ENCODE assay signal across 8 mouse cellular contexts in genomic region chr6:122811771-122812600, GRCm38 (mm10). TPM values are rescaled to one million over a fixed set of nuclear protein-coding genes. Genes with fewer than 3 reads are reported as not detected.
DNase-seq lines count a peak whose midpoint lies in the region; ATAC-seq and TF ChIP-seq lines count a peak whose summit lies in the region.

No protein-coding gene starts in this region.

- H3K4me1 ChIP-seq in testis, adult 2 months (ENCODE audit: control insufficient read depth, insufficient read depth, low read length) = peaks cover 6% of the 10 kb centered on the region
- H3K4me1 ChIP-seq in heart, embryonic 10.5 days = peaks cover 7% of the 10 kb centered on the region
- peaks cover 10% of the 10 kb centered on the region for H3K4me1 ChIP-seq in kidney, embryonic 16.5 days (ENCODE audit: insufficient read depth, low read length)

- H3K4me3 ChIP-seq in testis, adult 2 months (ENCODE audit: control insufficient read depth, low read depth, low read length) = no peak overlapping the region; the same call in 1 of the 2 replicates
- peak overlapping the region; percentile 81 for H3K4me3 ChIP-seq in heart, embryonic 10.5 days
- peak overlapping the region; percentile 63 for H3K4me3 ChIP-seq in kidney, embryonic 16.5 days (ENCODE audit: low read length)

- peak; percentile 46; the same call in 1 of the 2 replicates for ATAC-seq in kidney, embryonic 16.5 days (ENCODE audit: low FRiP score, low TSS enrichment)

- H3K4me2 ChIP-seq in kidney, embryonic 16.5 days (replicated peaks; ENCODE audit: low read depth, low read length) = peak overlapping the region; percentile 57

- DNase-seq in testis, postnatal 10 days (ENCODE audit: low spot score) = no peak
- DNase-seq in cerebellum, postnatal 25 days = peak; percentile 54 to 62
- DNase-seq in heart, embryonic 10.5 days (ENCODE audit: low spot score) = peak; percentile 89
- DNase-seq in lung, postnatal 4 days = peak; percentile 47 to 64
- peak; percentile 32 for DNase-seq in skeletal muscle tissue, adult 2 months (ENCODE audit: low read depth, low spot score)
- DNase-seq in ovary, postnatal 10 days (ENCODE audit: low spot score) = no peak

- H3K27me3 ChIP-seq in testis, adult 2 months (ENCODE audit: control insufficient read depth, insufficient read depth, low read length) = no peaks in the 10 kb centered on the region
- no peaks in the 10 kb centered on the region for H3K27me3 ChIP-seq in heart, embryonic 10.5 days (ENCODE audit: insufficient read depth, poor library complexity, severe bottlenecking)
- H3K27me3 ChIP-seq in kidney, embryonic 16.5 days (ENCODE audit: insufficient read depth, low read length) = no peaks in the 10 kb centered on the region

- TF ChIP-seq CTCF in testis, adult 2 months (IDR thresholded peaks at IDR 0.05; ENCODE audit: control insufficient read depth, insufficient read depth, insufficient replicate concordance, low read depth, low read length) = no peak

- peak overlapping the region; percentile 83 for H3K9ac ChIP-seq in kidney, embryonic 16.5 days (replicated peaks; ENCODE audit: low read length)

- H3K9me3 ChIP-seq in heart, embryonic 10.5 days = no peaks in the 10 kb centered on the region
- H3K9me3 ChIP-seq in kidney, embryonic 16.5 days (ENCODE audit: low read length) = no peaks in the 10 kb centered on the region

- no peaks in the 10 kb centered on the region for H3K36me3 ChIP-seq in testis, adult 2 months (ENCODE audit: control insufficient read depth, insufficient read depth, low read length)
- no peaks in the 10 kb centered on the region for H3K36me3 ChIP-seq in heart, embryonic 10.5 days
- no peaks in the 10 kb centered on the region for H3K36me3 ChIP-seq in kidney, embryonic 16.5 days (ENCODE audit: insufficient read depth, low read length)

- no peak for TF ChIP-seq POLR2A in testis, adult 2 months (IDR thresholded peaks at IDR 0.05; ENCODE audit: control insufficient read depth, low read depth, low read length)

- WGBS in heart, embryonic 10.5 days = 25% methylated on average over 16 of the region's 16 CpGs
- WGBS in kidney, embryonic 16.5 days = 24% methylated on average over 16 of the region's 16 CpGs

- peak overlapping the region; percentile 63 for H3K27ac ChIP-seq in testis, adult 2 months (ENCODE audit: control insufficient read depth, insufficient read depth, low read depth, low read length)
- peak overlapping the region; percentile 98 for H3K27ac ChIP-seq in heart, embryonic 10.5 days
- H3K27ac ChIP-seq in kidney, embryonic 16.5 days (ENCODE audit: low read length) = peak overlapping the region; percentile 100

RNA-seq across cellular contexts. Expression of gene Foxj2, which starts 7.7 kb away (rescaled TPM):
- polyA plus RNA-seq in testis, adult 2 months (2012; rRNA removed) = 3.0 and 3.7 TPM in 2 replicates
- 4.8 and 4.9 TPM in 2 replicates for polyA plus RNA-seq in heart, embryonic 10.5 days (2016; fragmentation: Nextera tagmentation; extraction: Ambion mirVana)
- polyA plus RNA-seq in kidney, embryonic 16.5 days (2015; fragmentation: Nextera tagmentation; extraction: Ambion mirVana) = 5.8 and 6.4 TPM in 2 replicates

RNA-seq across cellular contexts. Expression of gene Slc2a3, which starts 10.5 kb away (rescaled TPM):
- polyA plus RNA-seq in testis, adult 2 months (2012; rRNA removed) = 703 and 947 TPM in 2 replicates
- 55.8 and 85.3 TPM in 2 replicates for polyA plus RNA-seq in heart, embryonic 10.5 days (2016; fragmentation: Nextera tagmentation; extraction: Ambion mirVana)
- polyA plus RNA-seq in kidney, embryonic 16.5 days (2015; fragmentation: Nextera tagmentation; extraction: Ambion mirVana) = 8.6 and 9.6 TPM in 2 replicates

RNA-seq across cellular contexts. Expression of gene C3ar1, which starts 44.0 kb away (rescaled TPM):
- polyA plus RNA-seq in testis, adult 2 months (2012; rRNA removed) = 0.60 and 0.67 TPM in 2 replicates
- polyA plus RNA-seq in heart, embryonic 10.5 days (2016; fragmentation: Nextera tagmentation; extraction: Ambion mirVana) = 0.74 and 0.85 TPM in 2 replicates
- polyA plus RNA-seq in kidney, embryonic 16.5 days (2015; fragmentation: Nextera tagmentation; extraction: Ambion mirVana) = 1.7 and 1.8 TPM in 2 replicates

Comparison
In these comparisons a context has a peak if more than half of its experiments do, and no peak if none do; other contexts are left out.
1. DNase-seq: peak in cerebellum, postnatal 25 days (2 of 2), heart, embryonic 10.5 days (single experiment), lung, postnatal 4 days (2 of 2) and skeletal muscle tissue, adult 2 months (single experiment); none in testis, postnatal 10 days (single experiment) and ovary, postnatal 10 days (single experiment).
2. Peak in every context shown above with its lines, with median percentiles within 50 percentile points of each other: H3K27ac ChIP-seq.